Mouse (Mus musculus): Measurements from ENCODE around the gene Sept8. TPM values are rescaled to one million over a fixed set of nuclear protein-coding genes. Genes with fewer than 3 reads are reported as not detected.
A peak's percentile ranks its signal among the peaks of the same experiment; 100 is the strongest.

The Sept8 gene
- polyA plus RNA-seq, 1 experiment from 2014 or later: 17.4 TPM

DNA sequence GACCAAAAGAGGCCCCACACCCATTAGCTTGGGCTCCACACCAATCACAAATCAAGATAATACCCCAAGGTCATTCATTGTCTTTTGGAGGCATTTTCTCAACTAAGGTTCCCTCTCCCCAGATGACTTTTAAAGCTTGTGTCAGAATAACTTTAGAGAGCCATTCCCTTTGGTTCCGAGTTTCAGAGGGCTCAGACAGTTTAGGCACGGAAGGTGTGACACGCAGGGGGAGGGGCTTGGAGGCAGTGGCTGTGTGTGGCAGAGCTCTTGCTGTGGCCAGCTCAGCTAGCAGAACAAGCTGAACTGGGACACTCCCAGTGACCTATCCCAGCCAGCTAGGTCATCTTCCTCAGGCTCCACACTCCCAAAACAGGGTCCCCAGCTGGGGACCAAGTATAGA lies 10.5 kb upstream of the Sept8 start:
- H3K4me3 ChIP-seq (ENCODE audit: control insufficient read depth in 1 of 2, insufficient read depth in 1 of 2, low read depth in 1 of 2, low read length in 2 of 2): no peak overlapping the region
- no peaks in the 10 kb centered on the region for H3K9me3 ChIP-seq (ENCODE audit: control insufficient read depth, low read length)
- H3K4me1 ChIP-seq (ENCODE audit: control insufficient read depth in 2 of 2, insufficient read depth in 2 of 2, low read length in 2 of 2): no peaks in the 10 kb centered on the region; a peak in 1 of 4 replicates
- H3K4me2 ChIP-seq (ENCODE audit: low read length): no peak overlapping the region
- no peak overlapping the region for H3K27ac ChIP-seq (replicated peaks in 1 of 2; ENCODE audit: control insufficient read depth in 1 of 2, insufficient read depth in 1 of 2, low read depth in 2 of 2, low read length in 2 of 2)
- no peaks in the 10 kb centered on the region for H3K36me3 ChIP-seq (ENCODE audit: control insufficient read depth, insufficient read depth, low read length)
- 48% methylated on average over 3 of the region's 3 CpGs for WGBS
- H3K27me3 ChIP-seq (ENCODE audit: control insufficient read depth, insufficient read depth, low read length): no peaks in the 10 kb centered on the region
- H3K9ac ChIP-seq (ENCODE audit: low read length): no peak overlapping the region
- no peak for ATAC-seq (ENCODE audit: insufficient number of reproducible peaks, insufficient read depth, low FRiP score, low read depth)

GRCm38 (mm10) chr11:53510351-53510750 lies 8.7 kb upstream of the Sept8 start:
- Histone ChIP-seq H3K4me3 (ENCODE audit: control insufficient read depth in 1 of 2, insufficient read depth in 1 of 2, low read depth in 1 of 2, low read length in 2 of 2) (no peak overlapping the region), H3K9me3 (ENCODE audit: control insufficient read depth, low read length) (no peaks in the 10 kb centered on the region), H3K4me1 (ENCODE audit: control insufficient read depth in 2 of 2, insufficient read depth in 2 of 2, low read length in 2 of 2) (no peaks in the 10 kb centered on the region; a peak in 1 of 4 replicates), H3K27me3 (ENCODE audit: control insufficient read depth, insufficient read depth, low read length) (no peaks in the 10 kb centered on the region), H3K9ac (ENCODE audit: low read length) (no peak overlapping the region), H3K4me2 (ENCODE audit: low read length) (no peak overlapping the region), H3K27ac (replicated peaks in 1 of 2; ENCODE audit: control insufficient read depth in 1 of 2, insufficient read depth in 1 of 2, low read depth in 2 of 2, low read length in 2 of 2) (no peak overlapping the region), H3K36me3 (ENCODE audit: control insufficient read depth, insufficient read depth, low read length) (no peaks in the 10 kb centered on the region)
- 25% methylated on average over 5 of the region's 5 CpGs for WGBS
- ATAC-seq (ENCODE audit: insufficient number of reproducible peaks, insufficient read depth, low FRiP score, low read depth): no peak

GRCm38 (mm10) chr11:53516775-53517627 lies 2.1 kb upstream of the Sept8 start:
- H3K27ac ChIP-seq (replicated peaks in 1 of 2; ENCODE audit: control insufficient read depth in 1 of 2, insufficient read depth in 1 of 2, low read depth in 2 of 2, low read length in 2 of 2): 0 out of 4 replicates have a peak overlapping the region, but pooled peaks of 1 of the 2 experiments have one; percentile 5
- H3K36me3 ChIP-seq (ENCODE audit: control insufficient read depth, insufficient read depth, low read length): no peaks in the 10 kb centered on the region
- no peak overlapping the region for H3K4me3 ChIP-seq (ENCODE audit: control insufficient read depth in 1 of 2, insufficient read depth in 1 of 2, low read depth in 1 of 2, low read length in 2 of 2)
- no peaks in the 10 kb centered on the region for H3K9me3 ChIP-seq (ENCODE audit: control insufficient read depth, low read length)
- H3K9ac ChIP-seq (ENCODE audit: low read length): no peak overlapping the region
- peaks cover 13 to 17% of the 10 kb centered on the region in 2 experiments for H3K4me1 ChIP-seq (ENCODE audit: control insufficient read depth in 2 of 2, insufficient read depth in 2 of 2, low read length in 2 of 2)
- no peaks in the 10 kb centered on the region for H3K27me3 ChIP-seq (ENCODE audit: control insufficient read depth, insufficient read depth, low read length)
- H3K4me2 ChIP-seq (ENCODE audit: low read length): no peak overlapping the region
- WGBS: 51% methylated on average over 8 of the region's 8 CpGs
- ATAC-seq (ENCODE audit: insufficient number of reproducible peaks, insufficient read depth, low FRiP score, low read depth): no peak

GRCm38 (mm10) chr11:53518759-53519158 lies 298 bp upstream of the Sept8 start:
- Histone ChIP-seq H3K36me3 (ENCODE audit: control insufficient read depth, insufficient read depth, low read length) (no peaks in the 10 kb centered on the region), H3K27ac (replicated peaks in 1 of 2; ENCODE audit: control insufficient read depth in 1 of 2, insufficient read depth in 1 of 2, low read depth in 2 of 2, low read length in 2 of 2) (no peak overlapping the region), H3K4me3 (ENCODE audit: control insufficient read depth in 1 of 2, insufficient read depth in 1 of 2, low read depth in 1 of 2, low read length in 2 of 2) (no peak overlapping the region), H3K4me1 (ENCODE audit: control insufficient read depth in 2 of 2, insufficient read depth in 2 of 2, low read length in 2 of 2) (peaks cover 21 to 32% of the 10 kb centered on the region in 2 experiments), H3K27me3 (ENCODE audit: control insufficient read depth, insufficient read depth, low read length) (no peaks in the 10 kb centered on the region), H3K9me3 (ENCODE audit: control insufficient read depth, low read length) (no peaks in the 10 kb centered on the region), H3K9ac (ENCODE audit: low read length) (no peak overlapping the region), H3K4me2 (ENCODE audit: low read length) (peak overlapping the region; percentile 83)
- ATAC-seq (ENCODE audit: insufficient number of reproducible peaks, insufficient read depth, low FRiP score, low read depth): no peak
- WGBS: 48% methylated on average over 5 of the region's 5 CpGs

GRCm38 (mm10) chr11:53520122-53520978 lies 1.3 kb downstream of the Sept8 start:
- no peaks in the 10 kb centered on the region for H3K9me3 ChIP-seq (ENCODE audit: control insufficient read depth, low read length)
- peak overlapping the region; percentile 89 for H3K9ac ChIP-seq (ENCODE audit: low read length)
- no peaks in the 10 kb centered on the region for H3K27me3 ChIP-seq (ENCODE audit: control insufficient read depth, insufficient read depth, low read length)
- ATAC-seq (ENCODE audit: insufficient number of reproducible peaks, insufficient read depth, low FRiP score, low read depth): no peak
- H3K4me2 ChIP-seq (ENCODE audit: low read length): peak overlapping the region; percentile 83
- peak overlapping the region; percentile 57 to 95 for H3K4me3 ChIP-seq (ENCODE audit: control insufficient read depth in 1 of 2, insufficient read depth in 1 of 2, low read depth in 1 of 2, low read length in 2 of 2)
- peaks cover 29 to 37% of the 10 kb centered on the region in 2 experiments for H3K4me1 ChIP-seq (ENCODE audit: control insufficient read depth in 2 of 2, insufficient read depth in 2 of 2, low read length in 2 of 2)
- H3K27ac ChIP-seq (replicated peaks in 1 of 2; ENCODE audit: control insufficient read depth in 1 of 2, insufficient read depth in 1 of 2, low read depth in 2 of 2, low read length in 2 of 2): peak overlapping the region; percentile 47 to 81
- under 1% methylated on average over 24 of the region's 24 CpGs for whole genome bisulfite sequencing
- no peaks in the 10 kb centered on the region for H3K36me3 ChIP-seq (ENCODE audit: control insufficient read depth, insufficient read depth, low read length)

DNA sequence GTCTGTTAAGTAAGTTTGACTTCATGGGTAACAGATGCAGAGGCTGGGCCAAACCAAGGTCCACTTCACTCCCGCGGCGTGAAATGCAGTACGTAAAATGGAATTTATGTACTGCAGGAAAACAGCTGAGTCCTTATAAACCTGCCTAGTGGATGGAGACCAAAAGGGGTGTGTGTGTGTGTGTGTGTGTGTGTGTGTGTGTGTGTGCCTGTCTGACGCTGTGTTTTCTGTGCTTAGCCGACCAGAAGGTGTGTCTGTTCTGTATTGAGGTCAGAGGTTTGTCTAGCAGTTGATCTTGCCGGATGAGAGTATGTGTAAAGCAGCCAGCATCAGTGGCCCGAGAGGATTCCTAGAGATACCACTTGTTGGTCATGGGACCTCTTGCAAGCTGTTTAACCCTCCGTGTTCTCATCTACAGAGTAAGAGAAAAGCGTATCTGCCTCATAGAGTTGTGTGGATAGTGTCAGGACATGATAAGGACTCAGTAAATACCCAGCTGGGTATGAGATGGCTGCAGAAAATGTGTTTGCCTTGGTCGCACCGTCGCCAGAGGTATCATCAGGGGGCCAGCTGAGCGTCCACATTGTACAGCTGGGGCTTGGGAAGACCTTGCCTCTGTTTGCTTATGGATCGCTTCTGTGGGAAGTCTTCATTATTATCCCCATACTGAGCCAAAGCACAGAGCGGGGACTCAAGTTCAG lies 2.2 kb downstream of the Sept8 start:
- Histone ChIP-seq H3K27ac (replicated peaks in 1 of 2; ENCODE audit: control insufficient read depth in 1 of 2, insufficient read depth in 1 of 2, low read depth in 2 of 2, low read length in 2 of 2) (peak overlapping the region; percentile 36 to 81; a peak in 3 of 4 replicates), H3K4me1 (ENCODE audit: control insufficient read depth in 2 of 2, insufficient read depth in 2 of 2, low read length in 2 of 2) (peaks cover 37 to 47% of the 10 kb centered on the region in 2 experiments), H3K4me3 (ENCODE audit: control insufficient read depth in 1 of 2, insufficient read depth in 1 of 2, low read depth in 1 of 2, low read length in 2 of 2) (peak overlapping the region; percentile 57 to 95), H3K36me3 (ENCODE audit: control insufficient read depth, insufficient read depth, low read length) (no peaks in the 10 kb centered on the region), H3K9ac (ENCODE audit: low read length) (peak overlapping the region; percentile 89), H3K4me2 (ENCODE audit: low read length) (peak overlapping the region; percentile 83), H3K27me3 (ENCODE audit: control insufficient read depth, insufficient read depth, low read length) (no peaks in the 10 kb centered on the region), H3K9me3 (ENCODE audit: control insufficient read depth, low read length) (no peaks in the 10 kb centered on the region)
- ATAC-seq (ENCODE audit: insufficient number of reproducible peaks, insufficient read depth, low FRiP score, low read depth): no peak
- 22% methylated on average over 16 of the region's 16 CpGs for WGBS

GRCm38 (mm10) chr11:53521821-53522131 lies 2.7 kb downstream of the Sept8 start:
- H3K9ac ChIP-seq (ENCODE audit: low read length): peak overlapping the region; percentile 89; the same call in 1 of the 2 replicates
- 38% methylated on average over 7 of the region's 7 CpGs for WGBS
- H3K4me1 ChIP-seq (ENCODE audit: control insufficient read depth in 2 of 2, insufficient read depth in 2 of 2, low read length in 2 of 2): peaks cover 37 to 50% of the 10 kb centered on the region in 2 experiments

More at GRCm38 (mm10) chr11:53521821-53522131, 2.7 kb downstream of the Sept8 start:
- no peaks in the 10 kb centered on the region for H3K36me3 ChIP-seq (ENCODE audit: control insufficient read depth, insufficient read depth, low read length)
- H3K4me2 ChIP-seq (ENCODE audit: low read length): peak overlapping the region; percentile 83
- ATAC-seq (ENCODE audit: insufficient number of reproducible peaks, insufficient read depth, low FRiP score, low read depth): no peak
- no peaks in the 10 kb centered on the region for H3K27me3 ChIP-seq (ENCODE audit: control insufficient read depth, insufficient read depth, low read length)
- 0 out of 4 replicates have a peak overlapping the region, but pooled peaks of 1 of the 2 experiments have one; percentile 95 for H3K4me3 ChIP-seq (ENCODE audit: control insufficient read depth in 1 of 2, insufficient read depth in 1 of 2, low read depth in 1 of 2, low read length in 2 of 2)
- no peaks in the 10 kb centered on the region for H3K9me3 ChIP-seq (ENCODE audit: control insufficient read depth, low read length)
- H3K27ac ChIP-seq (replicated peaks in 1 of 2; ENCODE audit: control insufficient read depth in 1 of 2, insufficient read depth in 1 of 2, low read depth in 2 of 2, low read length in 2 of 2): peak overlapping the region in 1 of 2 experiments; percentile 81; a peak in 1 of 4 replicates
